Mouse (Mus musculus): ENCODE data around the gene Tex2. TPM values are rescaled to one million over a fixed set of nuclear protein-coding genes. Genes with fewer than 3 reads are reported as not detected.

Gene Tex2
- polyA plus RNA-seq, 1 experiment from 2014 or later = 9.2 TPM

GRCm38 (mm10) chr11:106465545-106465903 lies 147.7 kb downstream of the Tex2 start:
- ATAC-seq (ENCODE audit: insufficient read depth) = no peak
- no peaks in the 10 kb centered on the region for H3K9me3 ChIP-seq (replicated peaks)
- WGBS (ENCODE audit: insufficient replicate concordance) = 70% methylated on average over 1 of the region's 1 CpGs
- no peak overlapping the region for H3K9ac ChIP-seq
- H3K4me2 ChIP-seq = no peak overlapping the region
- H3K4me3 ChIP-seq (replicated peaks) = no peak overlapping the region
- H3K27ac ChIP-seq (replicated peaks) = no peak overlapping the region
- no peaks in the 10 kb centered on the region for H3K36me3 ChIP-seq (replicated peaks)
- H3K27me3 ChIP-seq = no peaks in the 10 kb centered on the region
- peaks cover 67% of the 10 kb centered on the region for H3K4me1 ChIP-seq (replicated peaks)

GRCm38 (mm10) chr11:106464681-106465544 lies 148.3 kb downstream of the Tex2 start:
- 57% methylated on average over 4 of the region's 4 CpGs for WGBS (ENCODE audit: insufficient replicate concordance)
- H3K9me3 ChIP-seq (replicated peaks) = no peaks in the 10 kb centered on the region
- H3K4me1 ChIP-seq (replicated peaks) = peaks cover 66% of the 10 kb centered on the region
- H3K27me3 ChIP-seq = no peaks in the 10 kb centered on the region
- no peaks in the 10 kb centered on the region for H3K36me3 ChIP-seq (replicated peaks)
- no peak overlapping the region for H3K4me3 ChIP-seq (replicated peaks)
- no peak for ATAC-seq (ENCODE audit: insufficient read depth)
- H3K27ac ChIP-seq (replicated peaks) = no peak overlapping the region
- H3K9ac ChIP-seq = no peak overlapping the region
- H3K4me2 ChIP-seq = no peak overlapping the region

- H3K9me3 ChIP-seq (replicated peaks) = no peaks in the 10 kb centered on the region
- WGBS (ENCODE audit: insufficient replicate concordance) = 31% methylated on average over 5 of the region's 5 CpGs
- no peak overlapping the region for H3K4me2 ChIP-seq
- peaks cover 59% of the 10 kb centered on the region for H3K4me1 ChIP-seq (replicated peaks)
- no peak overlapping the region for H3K9ac ChIP-seq
- no peak for ATAC-seq (ENCODE audit: insufficient read depth)
- H3K27me3 ChIP-seq = no peaks in the 10 kb centered on the region
- H3K4me3 ChIP-seq (replicated peaks) = no peak overlapping the region
- no peak overlapping the region for H3K27ac ChIP-seq (replicated peaks)
- H3K36me3 ChIP-seq (replicated peaks) = no peaks in the 10 kb centered on the region
Observed at GRCm38 (mm10) chr11:106463845-106464244, 149.4 kb downstream of the Tex2 start.

- H3K9me3 ChIP-seq (replicated peaks) = no peaks in the 10 kb centered on the region
- no peak overlapping the region for H3K4me2 ChIP-seq
- H3K4me3 ChIP-seq (replicated peaks) = no peak overlapping the region
- 12% methylated on average over 3 of the region's 3 CpGs for WGBS (ENCODE audit: insufficient replicate concordance)
- no peak overlapping the region for H3K9ac ChIP-seq
- H3K4me1 ChIP-seq (replicated peaks) = peaks cover 50% of the 10 kb centered on the region
- ATAC-seq (ENCODE audit: insufficient read depth) = no peak; the same call in 1 of the 2 replicates
- no peaks in the 10 kb centered on the region for H3K27me3 ChIP-seq
- no peaks in the 10 kb centered on the region for H3K36me3 ChIP-seq (replicated peaks)
- H3K27ac ChIP-seq (replicated peaks) = no peak overlapping the region
Observed at GRCm38 (mm10) chr11:106462309-106462708, 150.9 kb downstream of the Tex2 start.

- peaks cover 6% of the 10 kb centered on the region for H3K36me3 ChIP-seq (replicated peaks)
- WGBS (ENCODE audit: insufficient replicate concordance) = 41% methylated on average over 5 of the region's 5 CpGs
- H3K4me2 ChIP-seq = no peak overlapping the region
- peaks cover 45% of the 10 kb centered on the region for H3K4me1 ChIP-seq (replicated peaks)
- no peak overlapping the region for H3K27ac ChIP-seq (replicated peaks)
- H3K9me3 ChIP-seq (replicated peaks) = no peaks in the 10 kb centered on the region
- H3K4me3 ChIP-seq (replicated peaks) = no peak overlapping the region
- H3K9ac ChIP-seq = no peak overlapping the region
- no peak for ATAC-seq (ENCODE audit: insufficient read depth)
- no peaks in the 10 kb centered on the region for H3K27me3 ChIP-seq
Observed at GRCm38 (mm10) chr11:106461145-106461932, 151.9 kb downstream of the Tex2 start.

- H3K9ac ChIP-seq = no peak overlapping the region
- H3K4me3 ChIP-seq (replicated peaks) = no peak overlapping the region
- no peak overlapping the region for H3K27ac ChIP-seq (replicated peaks)
- H3K4me2 ChIP-seq = no peak overlapping the region
- H3K9me3 ChIP-seq (replicated peaks) = no peaks in the 10 kb centered on the region
- peaks cover 41% of the 10 kb centered on the region for H3K4me1 ChIP-seq (replicated peaks)
- 19% methylated on average over 1 of the region's 1 CpGs for WGBS (ENCODE audit: insufficient replicate concordance)
- H3K27me3 ChIP-seq = no peaks in the 10 kb centered on the region
- peaks cover 9% of the 10 kb centered on the region for H3K36me3 ChIP-seq (replicated peaks)
- ATAC-seq (ENCODE audit: insufficient read depth) = no peak
Observed at GRCm38 (mm10) chr11:106460671-106461070, 152.6 kb downstream of the Tex2 start.

GRCm38 (mm10) chr11:106458540-106458939 lies 154.7 kb downstream of the Tex2 start:
- Histone ChIP-seq H3K4me3 (replicated peaks) (no peak overlapping the region), H3K9ac (no peak overlapping the region), H3K36me3 (replicated peaks) (peaks cover 21% of the 10 kb centered on the region), H3K4me2 (no peak overlapping the region), H3K4me1 (replicated peaks) (peaks cover 26% of the 10 kb centered on the region), H3K27me3 (no peaks in the 10 kb centered on the region), H3K27ac (replicated peaks) (no peak overlapping the region), H3K9me3 (replicated peaks) (no peaks in the 10 kb centered on the region)
- ATAC-seq (ENCODE audit: insufficient read depth) = no peak
- WGBS (ENCODE audit: insufficient replicate concordance) = 65% methylated on average over 4 of the region's 4 CpGs

Other genes with a start within 250 kb of the Tex2 start
- not detected in 2 replicates for gene Prr29, start 248.0 kb downstream of the Tex2 start, polyA plus RNA-seq (2015; fragmentation: Nextera tagmentation; extraction: Ambion mirVana)
- 13.4 and 16.4 TPM in 2 replicates for gene Icam2, start 225.3 kb downstream of the Tex2 start, polyA plus RNA-seq (2015; fragmentation: Nextera tagmentation; extraction: Ambion mirVana)
- gene Ern1, start 125.6 kb downstream of the Tex2 start, polyA plus RNA-seq (2015; fragmentation: Nextera tagmentation; extraction: Ambion mirVana) = 4.1 and 5.8 TPM in 2 replicates
- 7.0 and 7.8 TPM in 2 replicates for gene Pecam1, start 137.2 kb upstream of the Tex2 start, polyA plus RNA-seq (2015; fragmentation: Nextera tagmentation; extraction: Ambion mirVana)
- gene Milr1, start 137.8 kb upstream of the Tex2 start, polyA plus RNA-seq (2015; fragmentation: Nextera tagmentation; extraction: Ambion mirVana) = 2.8 and 3.2 TPM in 2 replicates
- gene Polg2, start 166.1 kb upstream of the Tex2 start, polyA plus RNA-seq (2015; fragmentation: Nextera tagmentation; extraction: Ambion mirVana) = 3.8 and 4.7 TPM in 2 replicates
- gene Ddx5, start 175.8 kb upstream of the Tex2 start, polyA plus RNA-seq (2015; fragmentation: Nextera tagmentation; extraction: Ambion mirVana) = 114 and 115 TPM in 2 replicates
- gene Cep95, start 175.8 kb upstream of the Tex2 start, polyA plus RNA-seq (2015; fragmentation: Nextera tagmentation; extraction: Ambion mirVana) = 7.8 and 9.1 TPM in 2 replicates

Measured in liver, embryonic 15.5 days (tissue).